Mouse (Mus musculus) kidney, postnatal 25 days (tissue): ENCODE results near the gene Cdsn.
"Not testable (repeated sequence)": the region's sequence is repeated elsewhere in the genome, so short reads cannot be mapped to it uniquely, and the experiment has no call there.

Experiments used
- DNase-seq, 2 experiments: peaks; one replicate each; pipeline ENCODE4 v3.0.0; 2021; ENCODE audit warnings: mixed read lengths in 2 of 2

Cdsn gene

GRCm38 (mm10) chr17:35551881-35552414 lies at the start of gene Cdsn:
Gene Cdsn (plus strand): TSS chr17:35552128.
- no peak for DNase-seq

DNA sequence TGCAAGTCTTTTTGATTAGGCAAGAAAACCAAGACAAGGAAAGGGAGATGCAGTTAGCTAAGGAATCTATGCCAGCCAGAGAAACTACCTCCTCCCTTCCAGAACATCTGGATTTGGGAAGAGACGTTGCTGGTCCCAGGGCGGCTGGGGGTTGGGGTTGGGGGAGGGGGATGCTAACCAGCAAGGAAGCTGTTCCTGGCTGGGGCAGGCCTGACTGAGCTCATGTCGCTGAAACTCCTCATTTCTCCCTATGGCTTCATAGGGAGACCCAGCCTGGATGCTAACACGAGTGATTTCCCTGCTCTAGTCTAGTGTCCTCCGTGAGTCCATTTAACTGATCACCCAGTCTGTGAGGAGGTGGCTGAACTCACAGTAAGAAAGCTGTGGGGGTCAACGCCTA lies 49.7 kb upstream of the Cdsn start:
- no peak for DNase-seq

- DNase-seq: no peak
These were observed 49.2 kb upstream of the Cdsn start for GRCm38 (mm10) chr17:35502762-35503161.

DNA sequence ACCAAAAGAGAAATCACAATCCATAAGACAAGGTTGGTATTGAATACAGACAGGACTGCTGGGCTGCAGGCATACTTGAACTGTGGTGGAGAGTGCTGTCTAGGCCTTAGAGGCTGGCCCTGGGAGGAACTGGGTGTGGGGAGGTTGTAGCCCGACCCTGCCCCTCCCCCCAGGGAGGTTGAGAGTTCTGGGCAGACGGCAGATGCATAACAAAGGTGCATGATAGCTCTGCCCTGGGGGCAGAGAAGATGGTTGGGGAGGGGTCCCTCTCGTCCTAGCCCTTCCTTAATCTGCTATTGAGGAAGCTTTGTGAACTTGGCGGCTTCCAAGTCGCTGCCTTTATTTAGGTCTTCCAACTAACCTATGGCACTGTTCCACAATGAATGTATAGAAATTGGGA lies 48.1 kb upstream of the Cdsn start:
- no peak for DNase-seq

GRCm38 (mm10) chr17:35504628-35505481 lies 47.1 kb upstream of the Cdsn start:
- no peak for DNase-seq

- DNase-seq: peak in 1 of 2 experiments; percentile 36
These were observed 46.2 kb upstream of the Cdsn start, which contains the start of gene Pou5f1 for GRCm38 (mm10) chr17:35505776-35506175. Gene Pou5f1 (plus strand): TSS chr17:35506018.

- DNase-seq: no peak
These were observed 45.0 kb upstream of the Cdsn start for GRCm38 (mm10) chr17:35506881-35507280.

DNA sequence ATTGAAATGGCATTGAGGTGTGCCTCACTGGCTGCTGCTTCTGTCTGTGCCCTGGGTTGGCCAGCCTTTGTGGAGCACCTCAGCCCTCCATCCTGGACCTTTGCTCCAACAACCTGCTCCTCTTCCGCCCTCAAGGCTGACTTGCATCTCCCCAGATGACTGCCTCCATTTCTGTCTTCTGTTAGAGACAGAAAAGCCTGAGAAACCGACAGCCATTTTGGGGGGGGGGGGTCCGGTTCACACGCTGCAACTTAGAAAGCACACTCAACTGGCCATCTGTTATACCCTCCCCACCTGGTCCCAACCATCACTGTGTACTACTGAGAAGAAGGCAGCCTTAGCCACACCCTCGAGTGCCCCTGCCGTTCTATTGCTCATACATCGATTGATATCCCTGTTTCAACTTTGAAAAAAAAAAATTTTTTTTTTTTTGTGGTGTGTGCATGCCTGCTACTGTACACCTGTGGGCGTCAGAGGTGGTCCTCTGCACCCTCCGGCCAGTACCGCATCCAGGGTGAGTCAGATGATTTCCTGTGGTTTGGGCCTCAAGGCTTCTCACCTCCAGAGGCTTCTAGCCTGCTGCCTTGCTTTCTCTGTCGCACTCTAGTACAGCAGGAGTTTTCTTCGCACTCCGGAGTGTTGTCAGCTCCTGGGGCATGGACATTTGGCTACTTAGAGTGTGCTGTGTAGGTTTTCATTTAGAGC lies 44.2 kb upstream of the Cdsn start:
- DNase-seq: no peak

- DNase-seq: not testable (repeated sequence)
These were observed 43.6 kb upstream of the Cdsn start for GRCm38 (mm10) chr17:35508279-35508678.

DNA sequence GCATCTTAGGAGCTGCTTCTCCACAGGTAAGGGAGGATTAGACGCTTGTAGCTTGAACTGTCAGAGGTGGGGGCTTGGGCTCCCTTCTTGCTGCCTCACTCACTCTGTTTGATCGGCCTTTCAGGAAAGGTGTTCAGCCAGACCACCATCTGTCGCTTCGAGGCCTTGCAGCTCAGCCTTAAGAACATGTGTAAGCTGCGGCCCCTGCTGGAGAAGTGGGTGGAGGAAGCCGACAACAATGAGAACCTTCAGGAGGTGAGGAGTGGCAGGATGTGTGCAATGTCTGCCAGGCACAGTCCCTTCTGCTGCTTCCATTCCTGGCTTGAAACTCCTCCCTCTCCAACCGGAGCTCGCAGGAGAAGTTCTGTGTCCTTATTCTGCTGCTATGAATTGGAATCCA lies 42.6 kb upstream of the Cdsn start:
- peak; percentile 36 to 38 for DNase-seq

DNA sequence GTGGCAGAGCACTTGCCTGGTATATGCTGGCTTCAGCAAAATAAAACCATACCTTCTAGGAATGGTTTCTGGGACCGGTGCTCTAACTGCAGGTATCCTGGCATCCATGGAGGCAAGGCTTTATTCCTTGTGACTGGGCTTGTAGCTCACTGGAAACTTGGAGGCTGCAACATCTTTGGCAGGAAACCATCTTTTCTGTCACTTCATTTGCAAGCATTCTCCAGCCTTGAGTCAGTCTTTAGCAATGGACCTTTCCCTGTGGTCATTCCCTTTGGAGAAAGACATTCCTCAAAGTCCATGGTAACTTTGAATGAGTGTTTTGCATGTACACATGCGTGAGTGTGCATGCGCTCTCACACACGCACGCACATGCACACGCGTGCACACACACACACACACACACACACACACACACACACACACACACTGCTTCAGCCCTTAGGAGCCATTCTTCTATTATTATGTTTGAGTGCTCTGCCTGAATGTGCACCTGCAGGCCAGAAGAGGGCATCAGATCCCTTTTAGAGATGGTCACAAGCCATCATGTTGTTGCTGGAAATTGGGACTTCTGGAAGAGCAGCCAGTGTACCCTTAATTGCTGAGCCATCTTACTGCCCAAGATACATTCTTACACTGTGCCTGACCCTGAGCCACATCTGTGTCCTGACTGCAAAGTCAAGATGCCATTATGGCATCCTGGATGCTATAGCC lies 38.9 kb upstream of the Cdsn start:
- no peak for DNase-seq

DNA sequence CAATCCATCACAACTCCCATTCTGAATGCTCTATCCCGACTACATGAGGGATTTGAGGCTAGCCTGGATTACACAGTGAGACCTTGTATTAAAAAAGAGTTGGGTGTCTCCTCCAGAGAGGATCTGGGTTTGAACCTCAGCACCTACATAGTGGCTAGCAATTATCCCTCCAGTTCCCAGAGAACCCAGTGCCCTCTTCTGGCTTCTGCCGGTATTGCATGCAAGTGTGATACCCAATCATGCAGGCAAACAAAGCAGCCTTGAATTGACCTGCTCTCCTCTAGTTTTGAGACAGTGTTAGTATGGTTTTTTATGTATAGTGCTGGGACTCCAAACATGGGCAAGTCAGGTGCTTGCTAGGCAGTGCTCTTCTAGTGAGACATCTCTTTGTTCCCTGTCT lies 38.0 kb upstream of the Cdsn start:
- peak; percentile 69 to 91 for DNase-seq

- DNase-seq: no peak
These were observed 37.2 kb upstream of the Cdsn start for GRCm38 (mm10) chr17:35514756-35515155.

DNA sequence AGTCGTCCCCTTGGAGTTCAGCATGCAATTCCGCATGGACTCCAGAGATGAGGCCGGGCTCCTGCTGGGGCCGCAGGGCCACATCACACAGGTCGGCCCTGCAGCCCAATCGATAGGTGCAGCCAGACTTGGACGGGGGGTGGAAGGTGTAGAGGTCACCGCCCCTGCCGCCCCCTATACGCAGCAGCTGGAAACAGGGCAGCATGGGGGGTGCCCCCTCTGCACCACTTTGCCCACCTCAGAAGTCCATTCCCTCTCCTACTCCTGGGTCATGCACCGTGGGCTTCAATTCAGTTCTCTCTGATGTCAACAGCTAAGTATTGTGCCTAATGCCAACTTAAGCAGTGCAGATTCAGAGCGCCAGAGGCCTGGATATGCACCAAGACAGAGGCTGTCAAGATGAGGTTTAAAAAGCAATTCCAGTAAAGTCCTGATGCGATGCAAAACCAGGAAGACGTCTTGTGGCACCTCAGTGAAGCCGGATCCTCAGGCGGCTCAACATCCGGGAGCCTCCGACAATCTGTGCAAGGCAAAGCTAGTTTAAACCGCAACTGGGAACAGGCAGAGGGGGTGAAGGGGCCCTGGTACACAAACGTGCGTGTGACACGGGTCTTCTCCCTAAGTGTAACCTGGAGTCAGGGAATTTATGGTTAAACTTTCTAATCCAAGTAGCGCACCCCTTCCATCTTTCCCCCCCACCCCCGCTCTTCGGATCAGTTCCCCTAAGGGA lies 35.9 kb upstream of the Cdsn start:
- peak; percentile 26 to 46 for DNase-seq

DNA sequence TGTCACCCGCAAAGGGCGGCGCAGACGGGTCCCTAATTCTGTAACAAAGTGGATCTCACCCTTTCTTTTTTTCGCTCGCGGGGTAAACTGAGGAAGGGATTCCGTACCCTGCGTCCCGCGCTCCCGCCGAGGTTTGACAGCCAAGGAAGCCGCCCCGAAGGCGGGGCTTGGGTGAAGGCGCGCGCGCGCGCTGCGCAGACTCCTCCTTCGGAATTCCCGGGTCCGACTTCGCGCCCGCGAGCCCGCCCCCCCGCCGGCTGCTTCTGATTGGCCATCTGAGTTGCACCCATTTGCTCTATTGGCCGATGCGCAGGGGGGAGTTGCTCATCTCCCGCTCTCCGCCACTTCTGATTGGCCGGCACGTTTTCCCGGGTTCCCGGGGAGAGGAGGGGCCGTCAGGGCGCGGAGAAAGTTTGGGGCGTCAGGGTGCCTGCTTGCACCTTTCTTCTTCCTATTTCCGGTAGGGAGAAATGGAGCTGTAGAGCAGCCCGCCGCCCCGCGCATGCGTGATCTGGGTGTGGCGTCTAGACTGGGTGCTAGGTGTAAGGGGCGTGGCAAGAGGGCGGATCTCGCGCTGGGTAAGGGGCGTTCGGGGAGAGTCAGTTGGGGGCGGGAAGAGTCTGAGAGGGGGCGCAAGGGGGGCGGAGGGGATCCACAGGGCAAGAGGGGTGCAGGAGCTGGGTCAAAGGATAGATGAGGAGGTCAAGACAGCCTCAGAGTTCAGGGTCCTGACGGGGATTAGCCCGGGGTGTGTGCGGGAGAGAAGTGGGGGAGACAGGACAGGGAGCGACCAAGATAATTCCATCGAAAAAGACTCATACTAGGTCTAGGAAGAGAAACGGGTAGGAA lies 35.1 kb upstream of the Cdsn start, which contains the start of the genes Tcf19 and Cchcr1:
TSS of gene Tcf19 (minus strand) at position 173 of the 849 bp plus-strand sequence.
TSS of gene Cchcr1 (plus strand) at position 449 of the 849 bp plus-strand sequence.
- peak; percentile 99 for DNase-seq

DNA sequence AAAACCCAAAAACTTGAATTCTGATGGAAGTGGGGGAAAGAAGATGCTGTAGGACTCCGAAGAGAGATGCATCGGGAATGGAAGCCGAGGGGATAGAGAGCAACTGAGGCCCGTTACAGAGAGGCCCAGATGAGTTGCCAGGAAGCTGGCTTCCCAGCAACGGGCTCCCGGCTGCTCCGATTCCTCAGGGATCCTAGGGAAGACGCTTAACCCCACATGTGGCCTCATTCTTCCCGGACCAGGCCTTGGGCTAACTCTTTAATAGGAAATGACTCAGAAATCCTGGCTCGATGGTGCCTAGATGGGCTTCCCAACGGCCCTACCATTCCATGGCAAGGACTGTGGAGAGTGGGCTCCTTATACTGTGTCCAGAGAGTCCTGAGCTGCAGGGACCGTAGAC lies 34.4 kb upstream of the Cdsn start:
- DNase-seq: peak in 1 of 2 experiments; percentile 35

DNA sequence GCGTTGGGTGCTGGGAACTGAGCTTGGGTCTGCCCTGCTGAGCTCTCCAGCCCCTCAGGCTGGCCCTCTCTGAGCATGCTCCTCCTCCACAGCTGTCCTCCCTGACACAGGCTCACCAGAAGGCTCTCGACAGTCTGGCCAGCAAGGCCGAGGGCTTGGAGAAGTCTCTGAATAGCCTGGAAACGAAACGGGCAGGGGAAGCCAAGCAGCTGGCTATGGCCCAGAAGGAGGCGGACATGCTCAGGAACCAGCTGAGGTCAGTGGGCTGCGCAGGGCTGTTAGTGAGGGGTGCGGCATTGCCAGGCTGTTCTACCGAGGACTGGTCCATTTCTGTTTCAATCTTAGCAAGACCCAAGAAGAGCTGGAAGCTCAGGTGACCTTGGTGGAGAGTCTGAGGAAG lies 27.6 kb upstream of the Cdsn start:
- no peak for DNase-seq

GRCm38 (mm10) chr17:35526644-35527043 lies 25.3 kb upstream of the Cdsn start:
- DNase-seq: no peak

GRCm38 (mm10) chr17:35532360-35532759 lies 19.6 kb upstream of the Cdsn start:
- no peak for DNase-seq

DNA sequence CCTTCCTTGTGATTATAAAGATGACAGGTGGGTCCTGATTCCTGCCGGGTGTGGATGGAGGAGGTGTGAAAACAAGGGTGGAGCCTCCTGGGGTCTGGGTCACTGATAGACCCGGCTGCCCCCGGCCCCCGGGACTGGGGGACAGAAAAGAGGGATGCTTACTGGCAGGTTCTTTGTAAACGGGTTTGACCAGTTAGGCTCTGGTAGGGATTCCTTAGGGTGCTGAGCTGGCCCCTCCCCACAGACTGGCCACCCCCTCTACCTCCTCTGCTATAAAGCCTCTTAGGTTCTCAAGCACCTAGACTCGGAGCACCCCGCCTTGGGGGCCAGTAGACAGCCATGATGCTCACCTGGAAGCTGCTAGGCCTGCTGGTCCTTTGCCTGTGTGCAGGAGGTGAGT lies 19.0 kb upstream of the Cdsn start, which contains the start of gene Psors1c2:
TSS of gene Psors1c2 (plus strand) at position 301 of the 400 bp plus-strand sequence.
- no peak for DNase-seq

GRCm38 (mm10) chr17:35534343-35534742 lies 17.6 kb upstream of the Cdsn start:
- DNase-seq: peak; percentile 76 to 85
